Comparison of ENCODE assay signal across 7 mouse cellular contexts in the genomic region with DNA sequence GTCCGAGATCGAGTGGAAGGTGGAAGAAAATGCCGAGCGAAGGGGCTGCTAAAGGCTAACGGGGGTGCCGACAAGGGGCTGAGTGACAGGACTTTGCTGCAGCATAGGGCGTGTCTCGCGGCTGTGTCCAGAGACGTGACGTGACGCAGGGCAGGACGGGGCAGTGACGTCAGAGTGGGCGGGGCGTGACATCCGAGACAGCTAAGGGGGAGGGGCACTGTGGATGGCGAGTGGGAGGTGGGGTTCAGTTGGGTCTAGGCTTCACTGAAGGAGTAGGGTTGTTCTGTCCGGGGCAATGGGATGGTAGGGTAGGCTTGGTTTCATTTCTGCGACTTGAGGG. TPM values are rescaled to one million over a fixed set of nuclear protein-coding genes. Genes with fewer than 3 reads are reported as not detected.
A peak's percentile ranks its signal among the peaks of the same experiment; 100 is the strongest.
DNase-seq lines count a peak whose midpoint lies in the region; ATAC-seq and TF ChIP-seq lines count a peak whose summit lies in the region.

No protein-coding gene starts in this region.

- peak overlapping the region; percentile 95 for H3K27ac ChIP-seq in embryonic facial prominence, embryonic 12.5 days
- H3K27ac ChIP-seq in heart, adult 2 months = peak overlapping the region; percentile 98
- peak overlapping the region; percentile 94 for H3K27ac ChIP-seq in limb, embryonic 13.5 days
- H3K27ac ChIP-seq in midbrain, embryonic 16.5 days (ENCODE audit: low read length) = peak overlapping the region; percentile 85

- H3K9me3 ChIP-seq in embryonic facial prominence, embryonic 12.5 days = no peaks in the 10 kb centered on the region
- H3K9me3 ChIP-seq in limb, embryonic 13.5 days = no peaks in the 10 kb centered on the region
- no peaks in the 10 kb centered on the region for H3K9me3 ChIP-seq in midbrain, embryonic 16.5 days (replicated peaks; ENCODE audit: control insufficient read depth, low read length, poor library complexity, severe bottlenecking)

- peak; percentile 97 for DNase-seq in adrenal gland, postnatal 25 days
- DNase-seq in heart, adult 2 months = peak; percentile 93 to 96
- peak; percentile 90 to 93 for DNase-seq in kidney, adult 8-10 months
- DNase-seq in spleen, postnatal 10 days (ENCODE audit: low spot score in 2 of 2) = peak; percentile 94 to 98

- H3K4me3 ChIP-seq in embryonic facial prominence, embryonic 12.5 days = peak overlapping the region; percentile 77
- peak overlapping the region; percentile 83 for H3K4me3 ChIP-seq in heart, adult 2 months
- peak overlapping the region; percentile 79 for H3K4me3 ChIP-seq in limb, embryonic 13.5 days
- H3K4me3 ChIP-seq in midbrain, embryonic 16.5 days (ENCODE audit: low read depth, low read length) = peak overlapping the region; percentile 76

- peaks cover 3% of the 10 kb centered on the region; the same call in 1 of the 2 replicates for H3K79me2 ChIP-seq in heart, adult 2 months (replicated peaks; ENCODE audit: control insufficient read depth, insufficient read depth, low read length)

- peak overlapping the region; percentile 61 for H3K4me2 ChIP-seq in embryonic facial prominence, embryonic 12.5 days (replicated peaks)
- H3K4me2 ChIP-seq in limb, embryonic 13.5 days (replicated peaks) = peak overlapping the region; percentile 76
- peak overlapping the region; percentile 67 for H3K4me2 ChIP-seq in midbrain, embryonic 16.5 days (ENCODE audit: low read length)

- peaks cover 16% of the 10 kb centered on the region; the same call in 1 of the 2 replicates for H3K36me3 ChIP-seq in embryonic facial prominence, embryonic 12.5 days
- no peaks in the 10 kb centered on the region for H3K36me3 ChIP-seq in heart, adult 2 months (ENCODE audit: control insufficient read depth, insufficient read depth, low read length)
- peaks cover 18% of the 10 kb centered on the region for H3K36me3 ChIP-seq in limb, embryonic 13.5 days
- peaks cover 5% of the 10 kb centered on the region for H3K36me3 ChIP-seq in midbrain, embryonic 16.5 days (ENCODE audit: control insufficient read depth, insufficient read depth, low read length)

- TF ChIP-seq CTCF in heart, adult 2 months (IDR thresholded peaks at IDR 0.05) = no peak

- WGBS in embryonic facial prominence, embryonic 12.5 days = under 1% methylated on average over 20 of the region's 20 CpGs
- under 1% methylated on average over 20 of the region's 20 CpGs for WGBS in heart, adult 2 months
- 0% methylated on average over 20 of the region's 20 CpGs for WGBS in limb, embryonic 13.5 days
- WGBS in midbrain, embryonic 16.5 days = 0% methylated on average over 16 of the region's 20 CpGs

- peak; percentile 75; the same call in 1 of the 2 replicates for TF ChIP-seq EP300 in heart, adult 2 months (IDR thresholded peaks at IDR 0.05; ENCODE audit: insufficient read depth, low read depth, low read length)

- H3K27me3 ChIP-seq in embryonic facial prominence, embryonic 12.5 days = no peaks in the 10 kb centered on the region
- no peaks in the 10 kb centered on the region for H3K27me3 ChIP-seq in heart, adult 2 months (ENCODE audit: control insufficient read depth, insufficient read depth, low read length)
- H3K27me3 ChIP-seq in limb, embryonic 13.5 days = no peaks in the 10 kb centered on the region
- no peaks in the 10 kb centered on the region for H3K27me3 ChIP-seq in midbrain, embryonic 16.5 days (ENCODE audit: control insufficient read depth, insufficient read depth, low read depth, low read length)

- peaks cover 9% of the 10 kb centered on the region for H3K4me1 ChIP-seq in embryonic facial prominence, embryonic 12.5 days
- peaks cover 2% of the 10 kb centered on the region for H3K4me1 ChIP-seq in heart, adult 2 months (ENCODE audit: control insufficient read depth, insufficient read depth, low read length)
- peaks cover 22% of the 10 kb centered on the region for H3K4me1 ChIP-seq in limb, embryonic 13.5 days
- H3K4me1 ChIP-seq in midbrain, embryonic 16.5 days (ENCODE audit: control insufficient read depth, insufficient read depth, low read length) = peaks cover 17% of the 10 kb centered on the region

- ATAC-seq in embryonic facial prominence, embryonic 12.5 days (ENCODE audit: insufficient number of reproducible peaks, insufficient read depth, low FRiP score, low TSS enrichment) = peak; percentile 62
- ATAC-seq in limb, embryonic 13.5 days (ENCODE audit: low FRiP score, low read depth) = peak; percentile 83
- ATAC-seq in midbrain, embryonic 16.5 days = peak; percentile 69

- intact Hi-C loops in heart, adult 2 months (cut with DNase I) = loop anchor here (5.0 kb wide), 1 partner anchor 122 kb away; a partner anchor contains a TSS

- H3K9ac ChIP-seq in embryonic facial prominence, embryonic 12.5 days = peak overlapping the region; percentile 76
- peak overlapping the region; percentile 79 for H3K9ac ChIP-seq in heart, adult 2 months (ENCODE audit: low read depth, low read length)
- peak overlapping the region; percentile 81 for H3K9ac ChIP-seq in limb, embryonic 13.5 days
- H3K9ac ChIP-seq in midbrain, embryonic 16.5 days (ENCODE audit: low read depth, low read length) = peak overlapping the region; percentile 90

- peak; percentile 73 for TF ChIP-seq POLR2A in heart, adult 2 months (IDR thresholded peaks at IDR 0.05; ENCODE audit: insufficient read depth, low read depth, low read length)

RNA-seq across cellular contexts. Expression of a gene that starts 0.7 kb away (rescaled TPM):
- total RNA-seq in adrenal gland, postnatal 25 days (2021) = 203 and 237 TPM in 2 replicates
- polyA plus RNA-seq in embryonic facial prominence, embryonic 12.5 days (2016; fragmentation: Nextera tagmentation; extraction: Ambion mirVana) = 172 and 186 TPM in 2 replicates
- total RNA-seq in heart, adult 2 months (2021) = 100 to 1,000 TPM; 125 to 134 TPM
- 137 and 147 TPM in 2 replicates for polyA plus RNA-seq in heart, adult 2 months (2012; rRNA removed)
- polyA plus RNA-seq in limb, embryonic 13.5 days (2015; fragmentation: Nextera tagmentation; extraction: Ambion mirVana) = 155 and 156 TPM in 2 replicates
- 338 and 394 TPM in 2 replicates for polyA plus RNA-seq in midbrain, embryonic 16.5 days (2015; fragmentation: Nextera tagmentation; extraction: Ambion mirVana)

RNA-seq across cellular contexts. Expression of a gene that starts 32.7 kb away (rescaled TPM):
- not detected in 2 replicates for total RNA-seq in adrenal gland, postnatal 25 days (2021)
- polyA plus RNA-seq in embryonic facial prominence, embryonic 12.5 days (2016; fragmentation: Nextera tagmentation; extraction: Ambion mirVana) = 0.15 and 0.17 TPM in 2 replicates
- total RNA-seq in heart, adult 2 months (2021) = not detected
- not detected in 2 replicates for polyA plus RNA-seq in heart, adult 2 months (2012; rRNA removed)
- 0.05 TPM in 1 of 2 replicates, not detected in the other for polyA plus RNA-seq in limb, embryonic 13.5 days (2015; fragmentation: Nextera tagmentation; extraction: Ambion mirVana)
- polyA plus RNA-seq in midbrain, embryonic 16.5 days (2015; fragmentation: Nextera tagmentation; extraction: Ambion mirVana) = 0.08 and 0.11 TPM in 2 replicates

RNA-seq across cellular contexts. Expression of a gene that starts 37.0 kb away (rescaled TPM):
- total RNA-seq in adrenal gland, postnatal 25 days (2021) = 1.7 and 2.8 TPM in 2 replicates
- 147 and 201 TPM in 2 replicates for polyA plus RNA-seq in embryonic facial prominence, embryonic 12.5 days (2016; fragmentation: Nextera tagmentation; extraction: Ambion mirVana)
- total RNA-seq in heart, adult 2 months (2021) = under 1 TPM in 1 of 2 experiments, not detected in 1; 0.59 TPM
- polyA plus RNA-seq in heart, adult 2 months (2012; rRNA removed) = 4.6 and 6.2 TPM in 2 replicates
- polyA plus RNA-seq in limb, embryonic 13.5 days (2015; fragmentation: Nextera tagmentation; extraction: Ambion mirVana) = 6.9 and 9.4 TPM in 2 replicates
- 2,090 and 2,148 TPM in 2 replicates for polyA plus RNA-seq in midbrain, embryonic 16.5 days (2015; fragmentation: Nextera tagmentation; extraction: Ambion mirVana)

RNA-seq across cellular contexts. Expression of a gene that starts 41.7 kb away (rescaled TPM):
- 1.7 and 2.2 TPM in 2 replicates for total RNA-seq in adrenal gland, postnatal 25 days (2021)
- 5.1 and 6.3 TPM in 2 replicates for polyA plus RNA-seq in embryonic facial prominence, embryonic 12.5 days (2016; fragmentation: Nextera tagmentation; extraction: Ambion mirVana)
- total RNA-seq in heart, adult 2 months (2021) = under 1 TPM; 0.11 to 0.26 TPM
- polyA plus RNA-seq in heart, adult 2 months (2012; rRNA removed) = 0.29 and 0.53 TPM in 2 replicates
- polyA plus RNA-seq in limb, embryonic 13.5 days (2015; fragmentation: Nextera tagmentation; extraction: Ambion mirVana) = 0.80 and 1.1 TPM in 2 replicates
- 39.1 and 42.3 TPM in 2 replicates for polyA plus RNA-seq in midbrain, embryonic 16.5 days (2015; fragmentation: Nextera tagmentation; extraction: Ambion mirVana)

RNA-seq across cellular contexts. Expression of a gene that starts 49.1 kb away (rescaled TPM):
- total RNA-seq in adrenal gland, postnatal 25 days (2021) = 19.1 and 29.4 TPM in 2 replicates
- polyA plus RNA-seq in embryonic facial prominence, embryonic 12.5 days (2016; fragmentation: Nextera tagmentation; extraction: Ambion mirVana) = 42.2 and 42.7 TPM in 2 replicates
- total RNA-seq in heart, adult 2 months (2021) = 10 to 100 TPM; 56.4 to 63.4 TPM
- 48.1 and 54.7 TPM in 2 replicates for polyA plus RNA-seq in heart, adult 2 months (2012; rRNA removed)
- polyA plus RNA-seq in limb, embryonic 13.5 days (2015; fragmentation: Nextera tagmentation; extraction: Ambion mirVana) = 38.3 and 41.7 TPM in 2 replicates
- 45.4 and 49.5 TPM in 2 replicates for polyA plus RNA-seq in midbrain, embryonic 16.5 days (2015; fragmentation: Nextera tagmentation; extraction: Ambion mirVana)

Comparison
In these comparisons a context has a peak if more than half of its experiments do, and no peak if none do; other contexts are left out.
1. Peak in every context shown above with its lines: DNase-seq, ATAC-seq, H3K4me3 ChIP-seq and H3K27ac ChIP-seq.
2. RNA of a gene that starts 37.0 kb away (polyA plus RNA-seq): 2,090 to 2,148 TPM in midbrain, embryonic 16.5 days and 147 to 201 TPM in embryonic facial prominence, embryonic 12.5 days; 6.9 to 9.4 TPM in limb, embryonic 13.5 days and 4.6 to 6.2 TPM in heart, adult 2 months; every median in the first group is over 10 times any median in the second.